8 mouse cellular contexts compared by ENCODE assay signal in the genomic region with DNA sequence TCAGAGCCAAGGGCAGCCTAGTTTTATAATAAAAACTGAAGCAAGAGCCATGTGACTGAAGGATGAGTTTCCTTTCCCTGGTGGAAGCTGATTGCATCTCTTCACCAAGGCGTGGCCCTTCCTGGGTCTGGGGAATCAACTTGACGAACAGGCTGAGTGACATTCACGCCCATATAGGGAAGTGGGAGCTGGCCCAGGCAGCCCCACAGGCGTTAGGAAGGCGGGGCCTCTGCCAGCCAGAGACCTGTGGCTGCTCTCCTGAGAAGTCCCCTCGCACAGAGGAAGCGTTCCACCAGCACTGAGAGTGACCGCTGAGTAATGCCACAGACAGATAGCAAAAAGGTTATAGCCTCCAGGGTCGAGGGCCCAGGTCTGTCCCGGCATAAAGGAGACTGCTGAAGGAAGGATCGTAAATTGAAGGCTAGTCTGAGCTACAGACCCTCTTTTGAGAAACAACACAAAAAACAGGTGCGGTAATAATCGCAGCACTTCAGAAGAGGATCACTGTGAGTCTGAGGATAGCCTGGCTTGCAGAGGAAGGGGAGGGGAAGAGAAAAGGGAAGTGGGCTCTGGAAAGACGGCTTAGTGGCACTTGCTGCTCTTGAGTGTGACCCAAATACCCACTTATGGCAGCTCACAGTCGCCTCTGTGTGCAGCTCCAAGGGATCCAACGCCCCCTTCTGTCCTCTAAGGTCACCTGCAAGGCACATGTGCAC. TPM values are rescaled to one million over a fixed set of nuclear protein-coding genes. Genes with fewer than 3 reads are reported as not detected.
DNase-seq lines count a peak whose midpoint lies in the region; ATAC-seq and TF ChIP-seq lines count a peak whose summit lies in the region.

No protein-coding gene starts in this region.

- in situ Hi-C loops in Patski (cut with MboI; ENCODE audit: low pct_unique_long_range_greater_than_20kb), result no loop called here

- H3K27me3 ChIP-seq in Patski, result no peaks in the 10 kb centered on the region

- peak; percentile 56 for ATAC-seq in Patski

- DNase-seq in A20 (ENCODE audit: low read depth, low spot score) (peak; percentile 94), Patski (ENCODE audit: low read depth, low spot score) (no peak)
- peak; percentile 73 for DNase-seq in embryo, embryonic 11 days
- peak; percentile 71 for DNase-seq in heart, adult 8-10 months (ENCODE audit: low spot score)
- peak; percentile 58 to 61 for DNase-seq in kidney, adult 8-10 months
- DNase-seq in lung, postnatal 10 days, result peak; percentile 86
- DNase-seq in ovary, postnatal 10 days (ENCODE audit: low spot score), result peak; percentile 4
- DNase-seq in urinary bladder, postnatal 14 days (ENCODE audit: low spot score), result peak; percentile 90

- CTCF ChIA-PET in Patski (lab: Charles Lee), result interaction anchor here (0.7 to 7.0 kb wide), 14 partner anchors 10 to 126 kb away, joined by 3 to 88 read pairs (median 4); no protein-coding TSS in a partner anchor

- TF ChIP-seq CTCF in Patski (IDR thresholded peaks at IDR 0.05), result peak; percentile 87

- POLR2A ChIA-PET in Patski (lab: Charles Lee), result interaction anchor here (0.6 to 1.2 kb wide), 3 partner anchors 68 to 172 kb away, joined by 3 to 5 read pairs (median 3); no protein-coding TSS in a partner anchor

RNA-seq across cellular contexts. Expression of a gene that starts 5.2 kb away (rescaled TPM):
- polyA plus RNA-seq in Patski (2021), result 75.2 TPM
- 10 to 100 TPM; 28.0 to 31.2 (median 30.0) TPM for total RNA-seq in heart, adult 8-10 months (2022)

RNA-seq across cellular contexts. Expression of a gene that starts 41.2 kb away (rescaled TPM):
- 53.4 TPM for polyA plus RNA-seq in Patski (2021)
- 10 to 100 TPM; 29.6 to 34.3 (median 31.3) TPM for total RNA-seq in heart, adult 8-10 months (2022)

RNA-seq across cellular contexts. Expression of a gene that starts 41.3 kb away (rescaled TPM):
- polyA plus RNA-seq in Patski (2021), result 37.0 TPM
- total RNA-seq in heart, adult 8-10 months (2022), result 10 to 100 TPM; 17.0 to 21.6 (median 19.1) TPM
